In genomic region chr14:30867042-30867441, GRCm38 (mm10) we compare ENCODE assay signal across 9 mouse cellular contexts. TPM values are rescaled to one million over a fixed set of nuclear protein-coding genes. Genes with fewer than 3 reads are reported as not detected.
DNase-seq lines count a peak whose midpoint lies in the region; ATAC-seq lines count a peak whose summit lies in the region.
"Had no signal": no experiment of that assay in that cellular context is flagged by ENCODE, and none has a peak within 500 bp of the region (broad histone marks: within the 10 kb centered on the region; RNA-seq: fewer than 3 reads in every experiment).

No protein-coding gene starts in this region.

- H3K36me3 ChIP-seq in hindbrain, embryonic 11.5 days (ENCODE audit: control insufficient read depth, insufficient read depth, low read length) = no peaks in the 10 kb centered on the region
- no peaks in the 10 kb centered on the region for H3K36me3 ChIP-seq in hindbrain, embryonic 16.5 days (ENCODE audit: control insufficient read depth, insufficient read depth, low read length)

- H3K27ac ChIP-seq in hindbrain, embryonic 11.5 days (ENCODE audit: low read depth, low read length) = no peak overlapping the region
- no peak overlapping the region for H3K27ac ChIP-seq in hindbrain, embryonic 16.5 days (ENCODE audit: low read depth, low read length)
- H3K27ac ChIP-seq: embryonic facial prominence, embryonic 12.5 days had no signal

- ATAC-seq in hindbrain, embryonic 11.5 days (ENCODE audit: low FRiP score) = no peak
- ATAC-seq in hindbrain, embryonic 16.5 days = no peak
- peak; percentile 75 for ATAC-seq in megakaryocyte, adult 5-6 weeks (ENCODE audit: poor library complexity, severe bottlenecking)

- WGBS in hindbrain, embryonic 11.5 days = 40% methylated on average over 5 of the region's 5 CpGs
- WGBS in hindbrain, embryonic 16.5 days = 36% methylated on average over 5 of the region's 5 CpGs

- H3K9ac ChIP-seq in hindbrain, embryonic 11.5 days (ENCODE audit: low read depth, low read length) = no peak overlapping the region
- no peak overlapping the region for H3K9ac ChIP-seq in hindbrain, embryonic 16.5 days (ENCODE audit: low read depth, low read length)
- H3K9ac ChIP-seq: embryonic facial prominence, embryonic 12.5 days had no signal

- peak; percentile 82 for DNase-seq in hindbrain, embryonic 11.5 days (ENCODE audit: low spot score)
- peak; percentile 63 for DNase-seq in adrenal gland, adult 2 months
- peak; percentile 90 for DNase-seq in embryo, embryonic 10 days (ENCODE audit: low spot score)
- DNase-seq in heart, postnatal 10 days = peak; percentile 80 to 90
- DNase-seq in layer of hippocampus, postnatal 25 days (ENCODE audit: extremely low spot score in 1 of 2, low spot score in 1 of 2) = peak; percentile 50 to 81
- DNase-seq in spleen, postnatal 4 days (ENCODE audit: low spot score in 2 of 2) = peak; percentile 66 to 88

- no peak overlapping the region for H3K4me3 ChIP-seq in hindbrain, embryonic 11.5 days (ENCODE audit: low read depth, low read length)
- H3K4me3 ChIP-seq in hindbrain, embryonic 16.5 days (ENCODE audit: low read length) = no peak overlapping the region
- H3K4me3 ChIP-seq: embryonic facial prominence, embryonic 12.5 days had no signal

- no peaks in the 10 kb centered on the region for H3K9me3 ChIP-seq in hindbrain, embryonic 11.5 days (ENCODE audit: control insufficient read depth, low read length)
- H3K9me3 ChIP-seq in hindbrain, embryonic 16.5 days (ENCODE audit: control insufficient read depth, low read length) = no peaks in the 10 kb centered on the region
- H3K9me3 ChIP-seq: embryonic facial prominence, embryonic 12.5 days had no signal

- no peaks in the 10 kb centered on the region for H3K4me1 ChIP-seq in hindbrain, embryonic 11.5 days (replicated peaks; ENCODE audit: control insufficient read depth, insufficient read depth, low read length)
- no peaks in the 10 kb centered on the region for H3K4me1 ChIP-seq in hindbrain, embryonic 16.5 days (ENCODE audit: control insufficient read depth, insufficient read depth, low read depth, low read length)

- H3K4me2 ChIP-seq in hindbrain, embryonic 11.5 days (replicated peaks; ENCODE audit: low read depth, low read length) = no peak overlapping the region
- H3K4me2 ChIP-seq in hindbrain, embryonic 16.5 days (ENCODE audit: low read length) = no peak overlapping the region
- H3K4me2 ChIP-seq: embryonic facial prominence, embryonic 12.5 days had no signal

- H3K27me3 ChIP-seq in hindbrain, embryonic 11.5 days (ENCODE audit: control insufficient read depth, insufficient read depth, low read length) = no peaks in the 10 kb centered on the region
- H3K27me3 ChIP-seq in hindbrain, embryonic 16.5 days (replicated peaks; ENCODE audit: control insufficient read depth, insufficient read depth, low read length) = no peaks in the 10 kb centered on the region
- H3K27me3 ChIP-seq: embryonic facial prominence, embryonic 12.5 days had no signal

- intact Hi-C loops in heart, postnatal 10 days (cut with DNase I) = loop anchor here (1.0 to 5.0 kb wide), 6 partner anchors 14 to 275 kb away; partner anchors contain the start of gene Tmem110

RNA-seq across cellular contexts. Expression of gene Mustn1, which starts 12.0 kb away (rescaled TPM):
- 0.94 and 1.2 TPM in 2 replicates for polyA plus RNA-seq in hindbrain, embryonic 11.5 days (2014; fragmentation: Nextera tagmentation; extraction: Ambion mirVana)
- 1.3 and 2.6 TPM in 2 replicates for polyA plus RNA-seq in hindbrain, embryonic 16.5 days (2015; fragmentation: Nextera tagmentation; extraction: Ambion mirVana)
- total RNA-seq in adrenal gland, adult 2 months (2021) = 1 to 10 TPM; 1.8 to 5.3 TPM
- polyA plus RNA-seq in adrenal gland, adult 2 months (2012; rRNA removed) = 3.6 and 3.8 TPM in 2 replicates
- 10 to 100 TPM; 12.7 to 13.8 TPM for total RNA-seq in heart, postnatal 10 days (2021)
- 1 to 10 TPM; 1.3 TPM for total RNA-seq in layer of hippocampus, postnatal 25 days (2021)
- 0.91 and 1.8 TPM in 2 replicates for total RNA-seq in megakaryocyte, adult 5-6 weeks (2015)
- 0.16 TPM in 1 of 2 replicates, not detected in the other for total RNA-seq in megakaryocyte, adult 5-6 weeks (2017)

RNA-seq across cellular contexts. Expression of gene Itih4, which starts 19.2 kb away (rescaled TPM):
- polyA plus RNA-seq in hindbrain, embryonic 11.5 days (2014; fragmentation: Nextera tagmentation; extraction: Ambion mirVana) = not detected in 2 replicates
- not detected in 2 replicates for polyA plus RNA-seq in hindbrain, embryonic 16.5 days (2015; fragmentation: Nextera tagmentation; extraction: Ambion mirVana)
- 10 to 100 TPM in 1 of 2 experiments, 1 to 10 TPM in 1; 6.2 to 12.7 TPM for total RNA-seq in adrenal gland, adult 2 months (2021)
- polyA plus RNA-seq in adrenal gland, adult 2 months (2012; rRNA removed) = 0.64 and 0.88 TPM in 2 replicates
- 1 to 10 TPM; 3.2 to 4.4 TPM for total RNA-seq in heart, postnatal 10 days (2021)
- total RNA-seq in layer of hippocampus, postnatal 25 days (2021) = not detected
- total RNA-seq in megakaryocyte, adult 5-6 weeks (2015) = not detected in 2 replicates
- total RNA-seq in megakaryocyte, adult 5-6 weeks (2017) = not detected in 2 replicates
- polyA plus RNA-seq: embryonic facial prominence, embryonic 12.5 days had no signal

RNA-seq across cellular contexts. Expression of gene Tmem110, which starts 41.7 kb away (rescaled TPM):
- polyA plus RNA-seq in hindbrain, embryonic 11.5 days (2014; fragmentation: Nextera tagmentation; extraction: Ambion mirVana) = 17.2 and 23.3 TPM in 2 replicates
- polyA plus RNA-seq in hindbrain, embryonic 16.5 days (2015; fragmentation: Nextera tagmentation; extraction: Ambion mirVana) = 19.6 and 21.9 TPM in 2 replicates
- total RNA-seq in adrenal gland, adult 2 months (2021) = 10 to 100 TPM; 16.0 to 24.6 TPM
- 21.6 and 22.1 TPM in 2 replicates for polyA plus RNA-seq in adrenal gland, adult 2 months (2012; rRNA removed)
- 10 to 100 TPM; 10.0 to 13.2 TPM for total RNA-seq in heart, postnatal 10 days (2021)
- total RNA-seq in layer of hippocampus, postnatal 25 days (2021) = 10 to 100 TPM; 19.2 to 24.6 TPM
- total RNA-seq in megakaryocyte, adult 5-6 weeks (2015) = 7.9 and 9.0 TPM in 2 replicates
- 12.0 and 12.2 TPM in 2 replicates for total RNA-seq in megakaryocyte, adult 5-6 weeks (2017)

RNA-seq across cellular contexts. Expression of gene Itih3, which starts 56.5 kb away (rescaled TPM):
- 0.27 TPM in 1 of 2 replicates, not detected in the other for polyA plus RNA-seq in hindbrain, embryonic 11.5 days (2014; fragmentation: Nextera tagmentation; extraction: Ambion mirVana)
- polyA plus RNA-seq in hindbrain, embryonic 16.5 days (2015; fragmentation: Nextera tagmentation; extraction: Ambion mirVana) = 3.8 and 4.7 TPM in 2 replicates
- total RNA-seq in adrenal gland, adult 2 months (2021) = 1 to 10 TPM in 1 of 2 experiments, under 1 TPM in 1; 0.97 to 2.5 TPM
- polyA plus RNA-seq in adrenal gland, adult 2 months (2012; rRNA removed) = 0.18 and 0.19 TPM in 2 replicates
- under 1 TPM; 0.64 to 0.89 TPM for total RNA-seq in heart, postnatal 10 days (2021)
- 10 to 100 TPM; 25.4 to 25.7 TPM for total RNA-seq in layer of hippocampus, postnatal 25 days (2021)
- not detected in 2 replicates for total RNA-seq in megakaryocyte, adult 5-6 weeks (2015)
- not detected in 2 replicates for total RNA-seq in megakaryocyte, adult 5-6 weeks (2017)
